Mouse (Mus musculus) intestine, embryonic 16.5 days (tissue): ENCODE results near the gene Mllt10. TPM values are rescaled to one million over a fixed set of nuclear protein-coding genes. Genes with fewer than 3 reads are reported as not detected.

ENCODE experiments used
- ATAC-seq: fragments of 200-750 bp; cut with Nextera tagmentation; 2 replicates; pipeline ENCODE4 v1.8.0; 2017; ENCODE audit warnings: moderate TSS enrichment, moderate library complexity
- H3K27ac ChIP-seq: fragments of 300-500 bp; sonication (generic); 2 replicates; pipeline ENCODE4 v1.5.1; 2014; ENCODE audit warnings: mild to moderate bottlenecking, low read length
- H3K27me3 ChIP-seq: fragments of 300-500 bp; sonication (generic); replicated peaks from 2 replicates; pipeline ENCODE4 v1.6.1; 2014; ENCODE audit warnings: low read length, control low read depth, mixed read lengths; ENCODE audit not compliant: control insufficient read depth, insufficient read depth
- H3K36me3 ChIP-seq: fragments of 300-500 bp; sonication (generic); 2 replicates; pipeline ENCODE4 v1.6.1; 2014; ENCODE audit warnings: low read length, control low read depth; ENCODE audit not compliant: control insufficient read depth, insufficient read depth
- H3K4me1 ChIP-seq: fragments of 300-500 bp; sonication (generic); 2 replicates; pipeline ENCODE4 v1.6.1; 2014; ENCODE audit warnings: low read length, control low read depth, mixed read lengths; ENCODE audit not compliant: control insufficient read depth, insufficient read depth
- H3K4me2 ChIP-seq: fragments of 300-500 bp; sonication (generic); 2 replicates; pipeline ENCODE4 v1.6.1; 2014; ENCODE audit warnings: low read depth, low read length, control low read depth
- H3K4me3 ChIP-seq: fragments of 300-500 bp; sonication (generic); 2 replicates; pipeline ENCODE4 v1.5.1; 2014; ENCODE audit warnings: mild to moderate bottlenecking, low read length
- H3K9ac ChIP-seq: fragments of 300-500 bp; sonication (generic); 2 replicates; pipeline ENCODE4 v1.6.1; 2014; ENCODE audit warnings: low read depth, low read length
- H3K9me3 ChIP-seq: fragments of 300-500 bp; sonication (generic); 2 replicates; pipeline ENCODE4 v1.6.1; 2016; ENCODE audit warnings: low read length, control low read depth; ENCODE audit not compliant: control insufficient read depth
- WGBS: fragments of 180-500 bp; shearing (Covaris S2); extraction: QIAGEN DNeasy Blood & Tissue Kit; methylation state at CpG from one replicate; pipeline ENCODE4 v1.1.7; 2014; 5-methylcytosine and 5-hydroxymethylcytosine counted together
- polyA plus RNA-seq: library from polyadenylated mRNA; unstranded; fragments of >200 nt; fragmentation: Nextera tagmentation; extraction: Ambion mirVana; gene quantifications from 2 replicates; pipeline ENCODE4 v1.2.1, GENCODE M21; 2015

The Mllt10 gene
- 45.4 and 47.2 TPM in 2 replicates for polyA plus RNA-seq

DNA sequence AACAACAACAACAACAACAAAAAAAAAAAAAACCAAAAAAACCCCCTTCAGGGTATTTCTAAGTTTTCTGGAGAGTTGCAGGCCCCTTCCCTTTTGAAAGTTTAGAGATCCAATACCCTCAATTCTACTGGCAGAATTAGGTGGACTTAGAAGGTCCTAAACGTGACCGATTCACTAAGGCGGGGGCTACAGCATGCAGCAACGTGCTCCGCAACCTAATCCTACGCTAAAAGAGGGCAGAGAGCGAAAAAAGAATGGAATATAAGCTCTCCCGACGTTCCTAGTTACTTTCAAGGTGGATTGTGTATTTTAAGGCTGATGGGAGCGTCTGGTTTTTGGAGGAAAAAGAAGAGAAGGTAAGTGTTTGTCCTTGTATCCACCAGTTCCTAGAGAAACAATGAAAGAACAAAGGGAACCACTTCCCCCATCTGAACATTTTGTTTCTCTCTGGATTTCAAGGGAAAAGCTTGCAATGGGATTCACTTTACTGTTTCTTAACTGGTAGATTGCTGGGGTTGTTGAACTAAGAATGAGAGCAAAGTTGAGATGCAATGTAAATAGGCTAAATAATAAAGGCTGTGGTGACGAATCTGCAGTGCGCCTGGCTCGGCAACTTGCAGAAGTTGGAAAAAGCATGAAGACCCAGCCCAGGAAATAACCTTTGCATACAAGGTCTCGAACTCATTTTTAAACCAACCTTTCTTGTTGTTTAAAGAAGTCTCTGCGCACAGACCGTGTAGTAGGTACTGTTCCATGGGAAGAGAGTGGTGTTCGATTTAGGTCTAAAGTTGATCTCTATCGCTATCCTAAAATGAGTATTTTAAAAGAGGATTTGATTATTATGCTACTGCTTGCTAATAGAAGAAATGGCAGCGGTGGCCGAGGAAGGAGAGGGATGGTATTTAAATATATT is at the start of gene Mllt10:
Gene Mllt10 (plus strand): TSS at position 222 of the 913 bp plus-strand sequence.
- Histone ChIP-seq H3K9ac (peak within 1 kb of the TSS; percentile 94), H3K27ac (peak within 1 kb of the TSS; percentile 100), H3K4me1 (peaks cover 8% of the 10 kb centered on the region; the same call in 1 of the 2 replicates), H3K9me3 (no peaks in the 10 kb centered on the region), H3K4me3 (peak within 1 kb of the TSS; percentile 62), H3K4me2 (peak within 1 kb of the TSS; percentile 66), H3K36me3 (no peaks in the 10 kb centered on the region), H3K27me3 (no peaks in the 10 kb centered on the region)
- 6% methylated on average over 20 of the region's 20 CpGs for WGBS
- no peak for ATAC-seq

DNA sequence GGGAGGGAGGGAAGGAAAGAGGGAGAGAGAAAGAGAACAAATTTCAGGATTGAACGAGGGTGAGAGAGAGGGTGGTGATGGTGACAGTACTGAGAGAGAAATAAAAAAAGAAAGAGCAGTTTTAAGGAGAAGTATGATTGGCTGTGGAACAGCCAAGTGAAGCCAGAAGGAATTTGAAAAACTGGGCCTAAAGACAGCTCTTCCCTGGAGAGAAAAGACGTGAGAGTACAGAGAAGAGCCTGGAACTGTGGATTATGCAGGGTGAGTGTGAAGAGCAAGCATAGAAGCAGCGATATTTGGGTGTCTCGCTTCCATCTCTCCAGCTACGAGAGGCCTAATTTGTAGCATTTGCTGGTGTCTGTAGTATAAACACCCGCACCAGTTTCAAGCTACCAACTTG is 43.8 kb upstream of the Mllt10 start:
- WGBS: 81% methylated on average over 6 of the region's 6 CpGs

DNA sequence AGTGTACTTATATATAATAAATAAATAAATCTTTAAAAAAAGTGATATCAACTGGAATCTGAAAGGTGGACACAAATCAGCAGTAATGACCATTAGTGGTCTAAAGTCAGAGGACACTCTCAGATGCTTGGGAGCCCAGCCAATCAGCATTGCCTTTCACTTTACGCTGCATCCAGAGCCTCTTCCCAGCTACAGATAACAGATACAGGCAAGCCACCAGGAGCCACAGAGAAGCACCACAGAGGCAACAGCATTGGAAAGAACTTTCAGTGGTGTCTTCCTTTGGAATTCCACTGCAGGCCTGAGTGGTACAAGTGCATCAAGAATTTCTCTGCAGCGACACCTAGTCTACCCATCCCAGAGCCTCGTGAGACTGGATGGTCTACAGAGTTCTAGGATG is 42.2 kb upstream of the Mllt10 start:
- ATAC-seq: no peak
- H3K9ac ChIP-seq: no peak overlapping the region
- H3K4me3 ChIP-seq: no peak overlapping the region
- no peaks in the 10 kb centered on the region for H3K27me3 ChIP-seq
- WGBS: 85% methylated on average over 3 of the region's 3 CpGs
- H3K36me3 ChIP-seq: no peaks in the 10 kb centered on the region
- no peaks in the 10 kb centered on the region for H3K9me3 ChIP-seq
- no peaks in the 10 kb centered on the region for H3K4me1 ChIP-seq
- H3K4me2 ChIP-seq: no peak overlapping the region
- no peak overlapping the region for H3K27ac ChIP-seq

More for the DNA sequence above, 43.8 kb upstream of the Mllt10 start:
- Histone ChIP-seq H3K9ac (no peak overlapping the region), H3K27ac (no peak overlapping the region), H3K27me3 (no peaks in the 10 kb centered on the region), H3K4me2 (no peak overlapping the region), H3K4me1 (no peaks in the 10 kb centered on the region), H3K36me3 (no peaks in the 10 kb centered on the region), H3K4me3 (no peak overlapping the region), H3K9me3 (no peaks in the 10 kb centered on the region)
- ATAC-seq: no peak

DNA sequence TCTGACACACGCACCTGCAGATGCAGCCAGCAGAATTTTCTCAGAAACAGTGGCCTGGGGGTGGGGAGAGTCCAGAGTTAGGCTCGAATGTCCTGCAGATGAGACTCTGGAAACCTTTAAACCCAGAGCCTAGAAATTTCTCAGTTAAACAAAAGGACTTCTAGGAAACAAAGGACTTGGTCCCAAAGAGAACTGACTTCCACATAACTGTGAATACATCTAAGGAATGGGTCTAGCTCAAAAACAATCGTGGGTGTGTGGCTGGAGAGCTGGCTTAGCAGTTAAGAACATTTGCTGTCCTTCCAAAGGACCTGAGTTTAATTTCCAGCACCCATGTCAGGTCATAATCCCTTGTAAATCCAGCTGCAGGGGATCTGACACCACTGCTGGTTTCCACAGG is 39.5 kb upstream of the Mllt10 start:
- no peak for ATAC-seq
- no peak overlapping the region for H3K27ac ChIP-seq
- H3K4me1 ChIP-seq: no peaks in the 10 kb centered on the region
- no peaks in the 10 kb centered on the region for H3K36me3 ChIP-seq
- no peak overlapping the region for H3K9ac ChIP-seq
- no peaks in the 10 kb centered on the region for H3K27me3 ChIP-seq
- H3K9me3 ChIP-seq: no peaks in the 10 kb centered on the region
- H3K4me3 ChIP-seq: no peak overlapping the region
- no peak overlapping the region for H3K4me2 ChIP-seq
- 63% methylated on average over 3 of the region's 3 CpGs for WGBS

DNA sequence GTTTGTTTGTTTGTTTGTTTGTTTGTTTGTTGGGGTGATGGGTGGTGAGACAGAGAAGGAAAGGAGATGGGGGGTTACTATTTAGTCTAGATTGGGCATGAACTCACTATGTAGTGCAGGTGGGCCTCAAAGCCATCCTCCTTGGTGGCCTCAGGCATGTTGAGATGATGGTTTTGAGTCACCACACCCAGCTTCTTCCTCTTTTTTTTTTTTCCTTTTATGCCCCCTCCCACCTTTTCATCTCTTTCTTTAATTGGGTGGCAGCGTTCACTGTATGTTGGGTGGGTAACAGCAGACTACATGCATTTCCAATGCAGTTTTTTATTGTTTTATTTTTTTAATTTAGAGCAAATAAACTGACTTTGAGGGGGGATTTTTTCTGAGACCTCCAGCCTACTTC is 38.4 kb upstream of the Mllt10 start:
- H3K36me3 ChIP-seq: no peaks in the 10 kb centered on the region
- H3K4me2 ChIP-seq: no peak overlapping the region
- no peak for ATAC-seq
- WGBS: 92% methylated on average over 1 of the region's 1 CpGs
- no peaks in the 10 kb centered on the region for H3K9me3 ChIP-seq
- H3K27ac ChIP-seq: no peak overlapping the region
- H3K9ac ChIP-seq: no peak overlapping the region
- no peaks in the 10 kb centered on the region for H3K4me1 ChIP-seq
- no peaks in the 10 kb centered on the region for H3K27me3 ChIP-seq
- H3K4me3 ChIP-seq: no peak overlapping the region

DNA sequence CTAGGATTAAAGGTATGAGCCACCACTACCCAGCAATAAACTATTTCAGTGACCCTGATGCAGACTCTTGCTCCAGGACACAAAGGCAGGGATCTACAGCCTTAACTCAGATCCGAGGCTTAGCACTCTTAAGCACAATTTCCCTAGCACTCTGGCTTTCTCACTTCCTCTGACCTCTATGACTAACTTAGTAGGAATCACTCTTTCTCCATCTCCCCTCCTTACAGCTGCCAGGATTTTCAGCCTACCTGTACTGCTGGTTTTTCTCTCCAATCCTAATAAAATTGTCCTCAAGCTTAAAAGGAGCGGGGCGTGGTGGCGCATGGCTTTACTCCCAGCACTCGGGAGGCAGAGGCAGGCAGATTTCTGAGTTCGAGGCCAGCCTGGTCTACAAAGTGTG is 37.7 kb upstream of the Mllt10 start:
- H3K4me3 ChIP-seq: no peak overlapping the region
- no peaks in the 10 kb centered on the region for H3K9me3 ChIP-seq
- H3K4me1 ChIP-seq: no peaks in the 10 kb centered on the region
- WGBS: 93% methylated on average over 6 of the region's 6 CpGs
- ATAC-seq: no peak
- H3K36me3 ChIP-seq: no peaks in the 10 kb centered on the region
- no peak overlapping the region for H3K27ac ChIP-seq
- H3K9ac ChIP-seq: no peak overlapping the region
- no peak overlapping the region for H3K4me2 ChIP-seq
- no peaks in the 10 kb centered on the region for H3K27me3 ChIP-seq

DNA sequence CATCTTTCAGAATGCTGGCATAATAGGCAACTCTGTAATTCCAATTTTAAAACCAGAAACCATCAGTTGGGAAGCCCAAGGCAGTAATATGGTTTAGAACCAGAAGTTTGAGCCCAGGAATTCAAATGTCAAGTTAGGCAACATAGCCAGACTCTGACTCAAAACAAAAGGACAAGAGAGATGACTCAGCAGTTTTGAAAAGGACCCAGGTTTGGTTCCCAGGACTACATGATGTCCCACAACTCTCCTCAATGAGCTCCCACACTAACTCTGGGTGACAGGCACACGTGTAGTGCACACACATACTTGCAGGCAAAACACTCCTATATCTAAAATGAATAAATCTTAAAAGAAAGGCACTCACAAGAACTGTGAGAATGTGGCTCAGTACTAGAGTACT is 35.9 kb upstream of the Mllt10 start:
- H3K9me3 ChIP-seq: no peaks in the 10 kb centered on the region
- no peak overlapping the region for H3K4me2 ChIP-seq
- H3K27me3 ChIP-seq: no peaks in the 10 kb centered on the region
- no peak overlapping the region for H3K27ac ChIP-seq
- WGBS: 78% methylated on average over 1 of the region's 1 CpGs
- H3K4me3 ChIP-seq: no peak overlapping the region
- no peak overlapping the region for H3K9ac ChIP-seq
- H3K36me3 ChIP-seq: no peaks in the 10 kb centered on the region
- no peak for ATAC-seq
- H3K4me1 ChIP-seq: no peaks in the 10 kb centered on the region

DNA sequence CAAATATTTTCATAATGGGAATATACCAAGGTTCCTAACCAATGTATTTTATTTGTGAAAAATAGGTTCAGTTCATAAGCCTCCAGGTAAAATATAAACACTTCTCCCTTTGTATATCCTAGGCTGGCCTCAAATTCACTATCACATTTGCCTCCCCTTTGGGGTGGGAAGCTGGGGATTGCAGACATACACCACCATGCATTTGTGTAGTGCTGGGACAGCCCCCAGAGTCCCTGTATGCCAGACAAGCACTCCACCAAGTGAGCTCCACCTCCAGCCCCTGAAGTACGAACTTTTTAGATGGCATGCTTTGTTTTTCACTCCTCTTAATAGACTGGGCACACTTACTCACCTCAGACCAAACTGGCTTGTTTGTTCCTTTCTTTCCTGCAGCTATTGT is 32.2 kb upstream of the Mllt10 start:
- Histone ChIP-seq H3K9me3 (no peaks in the 10 kb centered on the region), H3K4me3 (no peak overlapping the region), H3K36me3 (no peaks in the 10 kb centered on the region), H3K27me3 (no peaks in the 10 kb centered on the region), H3K4me1 (peaks cover 10% of the 10 kb centered on the region; the same call in 1 of the 2 replicates), H3K27ac (no peak overlapping the region), H3K9ac (no peak overlapping the region), H3K4me2 (no peak overlapping the region)
- WGBS: 77% methylated on average over 1 of the region's 1 CpGs
- no peak for ATAC-seq

DNA sequence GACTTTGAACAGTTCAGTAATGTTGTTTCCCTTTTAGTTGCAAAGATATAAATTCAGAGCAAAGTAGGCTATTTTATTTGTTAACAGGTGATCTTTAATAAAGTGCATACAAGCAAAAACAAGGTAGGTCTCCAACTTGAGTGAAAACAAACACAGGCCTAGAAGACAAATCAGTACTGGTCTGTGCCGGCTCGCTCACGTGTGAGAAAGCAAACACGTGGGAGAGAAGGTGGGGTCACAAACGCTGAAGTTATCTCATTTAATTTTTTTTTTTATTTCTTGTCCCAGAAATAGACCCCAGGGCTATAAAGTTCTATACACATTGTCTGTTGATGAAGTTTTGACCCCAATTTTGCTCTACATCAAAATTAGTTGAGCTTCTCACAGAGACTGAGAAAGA is 29.9 kb upstream of the Mllt10 start:
- WGBS: 59% methylated on average over 5 of the region's 5 CpGs
- Histone ChIP-seq H3K27ac (no peak overlapping the region), H3K27me3 (no peaks in the 10 kb centered on the region), H3K4me2 (no peak overlapping the region), H3K4me1 (peaks cover 10% of the 10 kb centered on the region; the same call in 1 of the 2 replicates), H3K9ac (no peak overlapping the region), H3K4me3 (no peak overlapping the region), H3K36me3 (no peaks in the 10 kb centered on the region), H3K9me3 (no peaks in the 10 kb centered on the region)
- no peak for ATAC-seq
